Mouse (Mus musculus) ES-E14 (cell line): ENCODE measurements at regions not wholly inside any gene's neighbourhood (a gene's known extent, or its start where the extent isn't known, plus 50 kb on each side); places are given as distances from the start of the nearest gene placed in this dataset.
"Not testable (repeated sequence)": the region's sequence is repeated elsewhere in the genome, so short reads cannot be mapped to it uniquely, and the experiment has no call there.

Experiments used
- DNase-seq: peaks from one replicate; pipeline ENCODE4 v3.0.0-alpha.2; 2013; ENCODE audit warnings: low read depth, low spot score
- H3K27ac ChIP-seq: 2 replicates; pipeline ENCODE4 v1.5.1; 2012; ENCODE audit warnings: low read depth, mild to moderate bottlenecking, low read length, moderate library complexity, mixed read lengths; ENCODE audit not compliant: poor library complexity, insufficient read depth, severe bottlenecking
- H3K36me3 ChIP-seq: 2 replicates; pipeline ENCODE4 v1.6.1; 2012; ENCODE audit warnings: mild to moderate bottlenecking, low read length, moderate library complexity, mixed read lengths; ENCODE audit not compliant: control insufficient read depth, poor library complexity, insufficient read depth, severe bottlenecking
- H3K4me1 ChIP-seq, 2 experiments: fragments of 150-350 bp in 1 of 2; sonication (generic) in 1 of 2; 2 replicates each; pipeline ENCODE4 v1.6.1; 2012; ENCODE audit warnings: low read length in 2 of 2, mild to moderate bottlenecking in 1 of 2, mixed read lengths in 1 of 2; ENCODE audit not compliant: control insufficient read depth in 2 of 2, insufficient read depth in 2 of 2, poor library complexity in 1 of 2
- H3K4me3 ChIP-seq, 2 experiments: fragments of 150-350 bp in 1 of 2; sonication (generic) in 1 of 2; 2 replicates each; pipeline ENCODE4 v1.5.1; 2012; ENCODE audit warnings: low read length in 2 of 2, low read depth in 1 of 2, mild to moderate bottlenecking in 1 of 2, mixed read lengths in 1 of 2; ENCODE audit not compliant: insufficient read depth in 1 of 2, poor library complexity in 1 of 2, severe bottlenecking in 1 of 2
- H3K9ac ChIP-seq: 2 replicates; pipeline ENCODE4 v1.6.1; 2012; ENCODE audit warnings: low read depth, mild to moderate bottlenecking, low read length, mixed read lengths; ENCODE audit not compliant: poor library complexity, insufficient read depth, severe bottlenecking
- H3K9me3 ChIP-seq: fragments of 150-350 bp; sonication (generic); 2 replicates; pipeline ENCODE4 v1.6.1; 2012; ENCODE audit warnings: low read depth, mild to moderate bottlenecking, low read length; ENCODE audit not compliant: control insufficient read depth, insufficient read depth
- CHD2 ChIP-seq: IDR thresholded peaks from 2 replicates; pipeline ENCODE4 v1.6.1; 2014; ENCODE audit warnings: mild to moderate bottlenecking, low read depth, low read length, inconsistent platforms
- HCFC1 ChIP-seq: IDR thresholded peaks from 2 replicates; pipeline ENCODE4 v1.6.1; 2012; ENCODE audit warnings: low read length, inconsistent platforms, borderline replicate concordance; ENCODE audit not compliant: insufficient read depth
- MAFK ChIP-seq: IDR thresholded peaks from 2 replicates; pipeline ENCODE4 v1.6.1; 2014; ENCODE audit warnings: mild to moderate bottlenecking, low read depth, low read length, inconsistent platforms; ENCODE audit not compliant: insufficient read depth
- ZC3H11A ChIP-seq: IDR thresholded peaks from 2 replicates; pipeline ENCODE4 v1.6.1; 2012; ENCODE audit warnings: low read depth, mild to moderate bottlenecking, inconsistent platforms, low read length, borderline replicate concordance
- ZNF384 ChIP-seq: IDR thresholded peaks from 2 replicates; pipeline ENCODE4 v1.6.1; 2012; ENCODE audit warnings: low read depth, low read length, inconsistent platforms
- in situ Hi-C, 2 experiments: fragments of 600-800 bp; cut with MboI; formaldehyde crosslinking; loops; one replicate each; pipeline ENCODE4 v1.15.1; 2025; ENCODE audit warnings: low sequenced_read_pairs in 2 of 2, inconsistent platforms in 1 of 2; ENCODE audit not compliant: unreplicated experiment in 2 of 2

DNA sequence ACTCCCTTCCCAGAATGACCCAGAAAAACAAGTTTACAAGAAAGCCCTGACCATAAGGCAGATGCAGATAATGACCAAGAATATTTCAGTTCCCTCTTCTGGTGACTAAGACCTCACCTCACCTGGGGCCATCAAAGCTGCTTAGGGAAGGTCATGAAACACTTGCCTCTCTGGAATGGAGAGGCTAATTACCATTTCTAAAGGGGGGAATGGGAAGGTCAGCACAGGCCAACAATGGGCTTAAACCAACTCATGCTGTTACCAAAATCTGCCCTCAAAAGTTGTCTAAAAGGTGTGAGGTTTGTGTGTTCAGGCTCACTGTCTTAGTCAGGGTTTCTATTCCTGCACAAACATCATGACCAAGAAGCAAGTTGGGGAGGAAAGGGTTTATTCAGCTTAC is 123.0 kb downstream of the Sgo2b start:
- Histone ChIP-seq H3K4me3 (no peak overlapping the region), H3K9me3 (no peaks in the 10 kb centered on the region), H3K4me1 (no peaks in the 10 kb centered on the region), H3K9ac (no peak overlapping the region), H3K27ac (no peak overlapping the region), H3K36me3 (no peaks in the 10 kb centered on the region)
- no peak for TF ChIP-seq CHD2
- TF ChIP-seq MAFK = no peak
- TF ChIP-seq ZNF384 = no peak
- in situ Hi-C loops = no loop called here
- DNase-seq = peak; percentile 22

DNA sequence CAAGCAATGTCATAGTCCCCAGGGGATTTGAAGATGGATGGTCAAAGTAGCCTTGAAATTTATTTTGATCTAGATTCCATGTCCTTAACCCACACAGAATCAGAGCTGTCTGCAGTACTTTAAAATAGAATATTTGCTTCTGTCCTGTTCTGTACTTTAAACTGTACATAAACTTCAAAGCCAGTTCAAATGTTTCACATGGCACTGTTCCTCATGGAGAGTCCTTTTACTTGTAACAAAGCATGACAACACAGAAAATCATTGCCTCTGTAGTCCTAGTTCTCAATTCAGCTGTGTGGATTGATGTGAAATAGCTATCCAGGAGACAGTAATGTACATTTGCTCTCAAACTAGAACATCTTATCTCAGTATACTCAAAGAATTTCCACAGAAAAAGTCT is 123.9 kb downstream of the Sgo2b start:
- H3K4me3 ChIP-seq = no peak overlapping the region
- no peaks in the 10 kb centered on the region for H3K36me3 ChIP-seq

DNA sequence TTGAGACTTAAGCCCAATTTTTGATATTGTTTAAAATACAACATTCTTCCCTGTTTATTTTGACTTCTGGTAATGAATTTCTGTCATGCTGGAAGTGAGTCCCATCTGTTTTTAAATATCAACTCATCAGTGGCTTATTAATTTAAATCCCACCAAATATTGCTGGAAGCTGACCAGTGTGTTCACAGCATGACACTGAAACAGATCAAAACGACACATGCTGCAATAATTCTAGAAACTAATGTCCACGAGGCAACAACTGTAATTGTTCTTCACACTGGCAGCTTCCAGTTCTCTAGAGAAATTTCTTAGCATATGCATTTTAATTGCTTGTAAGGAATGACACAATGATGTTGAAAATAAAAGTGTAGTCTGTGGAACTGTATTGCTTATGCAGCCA is 167.6 kb downstream of the Sgo2b start:
- Histone ChIP-seq H3K27ac (no peak overlapping the region), H3K36me3 (no peaks in the 10 kb centered on the region), H3K9ac (no peak overlapping the region), H3K9me3 (no peaks in the 10 kb centered on the region), H3K4me1 (no peaks in the 10 kb centered on the region), H3K4me3 (no peak overlapping the region)
- TF ChIP-seq MAFK = no peak
- TF ChIP-seq CHD2 = no peak
- no peak for TF ChIP-seq ZNF384
- no peak for TF ChIP-seq HCFC1
- TF ChIP-seq ZC3H11A = no peak
- in situ Hi-C loops = no loop called here
- DNase-seq = no peak

More for the DNA sequence above, 123.9 kb downstream of the Sgo2b start:
- H3K9me3 ChIP-seq = no peaks in the 10 kb centered on the region
- no peaks in the 10 kb centered on the region for H3K4me1 ChIP-seq
- no peak for TF ChIP-seq ZNF384
- no peak for TF ChIP-seq ZC3H11A
- no peak for TF ChIP-seq HCFC1
- TF ChIP-seq MAFK = no peak
- TF ChIP-seq CHD2 = no peak
- in situ Hi-C loops = no loop called here
- DNase-seq = no peak
- H3K9ac ChIP-seq = no peak overlapping the region
- H3K27ac ChIP-seq = no peak overlapping the region

DNA sequence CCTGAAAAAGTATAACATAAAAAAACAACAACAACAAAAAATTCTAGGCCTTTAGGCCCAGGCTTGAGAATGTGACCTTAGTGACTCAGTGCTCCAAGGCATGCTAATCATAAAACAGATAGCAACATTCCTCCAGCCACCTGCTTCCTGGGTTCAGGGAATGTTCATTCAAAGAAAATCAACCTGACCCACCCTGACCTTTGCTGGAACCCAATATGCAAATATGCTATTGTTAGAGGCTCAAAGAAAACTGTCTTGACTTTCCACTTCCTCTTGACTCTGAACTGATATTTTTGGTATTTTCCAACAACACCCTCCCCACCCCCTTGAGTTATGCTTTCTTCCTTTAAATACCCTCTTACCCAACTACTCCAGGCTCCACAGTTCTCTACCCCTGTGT is 191.2 kb downstream of the Sgo2b start:
- H3K4me3 ChIP-seq = no peak overlapping the region
- no peak for DNase-seq
- H3K27ac ChIP-seq = peak overlapping the region; percentile 47; the same call in 1 of the 2 replicates
- in situ Hi-C loops = no loop called here
- peaks cover 2% of the 10 kb centered on the region for H3K36me3 ChIP-seq
- no peaks in the 10 kb centered on the region for H3K4me1 ChIP-seq
- no peak overlapping the region for H3K9ac ChIP-seq
- H3K9me3 ChIP-seq = no peaks in the 10 kb centered on the region
- TF ChIP-seq MAFK (no peak), ZC3H11A (no peak), CHD2 (no peak), ZNF384 (no peak), HCFC1 (no peak)

DNA sequence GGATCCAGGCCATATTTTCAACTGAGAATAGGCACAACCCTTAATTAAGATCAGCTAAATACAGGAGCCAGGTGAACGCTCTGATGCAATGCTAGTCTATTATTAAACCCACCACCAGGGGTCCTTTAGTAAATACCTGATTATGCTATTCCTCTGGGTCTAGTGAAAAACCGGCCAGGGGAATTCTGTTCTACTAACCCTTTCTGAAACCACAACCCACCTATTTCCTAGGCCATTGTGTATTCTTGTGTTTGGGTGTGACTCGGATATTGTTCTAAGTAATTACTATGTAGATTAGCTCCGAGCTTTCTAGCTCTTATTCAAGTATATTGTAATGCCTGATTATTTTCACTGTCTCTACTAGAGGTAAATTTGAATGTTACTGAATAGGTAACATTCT is 192.1 kb downstream of the Sgo2b start:
- DNase-seq, in situ Hi-C loops: not testable (repeated sequence)

More for the DNA sequence above, 192.1 kb downstream of the Sgo2b start:
- H3K9me3 ChIP-seq, H3K36me3 ChIP-seq, H3K4me1 ChIP-seq, H3K27ac ChIP-seq, H3K4me3 ChIP-seq, H3K9ac ChIP-seq: not testable (repeated sequence)
